Mouse (Mus musculus) lung, postnatal 0 days (tissue): Measurements from ENCODE around the gene Abhd12.

ENCODE experiments used
- CTCF ChIP-seq: IDR thresholded peaks from 2 replicates; pipeline ENCODE4 v1.5.1; 2016; ENCODE audit warnings: antibody characterized with exemption, mild to moderate bottlenecking
- EP300 ChIP-seq: IDR thresholded peaks from 2 replicates; pipeline ENCODE4 v1.6.1; 2016; ENCODE audit warnings: antibody characterized with exemption, mild to moderate bottlenecking, control low read depth

DNA sequence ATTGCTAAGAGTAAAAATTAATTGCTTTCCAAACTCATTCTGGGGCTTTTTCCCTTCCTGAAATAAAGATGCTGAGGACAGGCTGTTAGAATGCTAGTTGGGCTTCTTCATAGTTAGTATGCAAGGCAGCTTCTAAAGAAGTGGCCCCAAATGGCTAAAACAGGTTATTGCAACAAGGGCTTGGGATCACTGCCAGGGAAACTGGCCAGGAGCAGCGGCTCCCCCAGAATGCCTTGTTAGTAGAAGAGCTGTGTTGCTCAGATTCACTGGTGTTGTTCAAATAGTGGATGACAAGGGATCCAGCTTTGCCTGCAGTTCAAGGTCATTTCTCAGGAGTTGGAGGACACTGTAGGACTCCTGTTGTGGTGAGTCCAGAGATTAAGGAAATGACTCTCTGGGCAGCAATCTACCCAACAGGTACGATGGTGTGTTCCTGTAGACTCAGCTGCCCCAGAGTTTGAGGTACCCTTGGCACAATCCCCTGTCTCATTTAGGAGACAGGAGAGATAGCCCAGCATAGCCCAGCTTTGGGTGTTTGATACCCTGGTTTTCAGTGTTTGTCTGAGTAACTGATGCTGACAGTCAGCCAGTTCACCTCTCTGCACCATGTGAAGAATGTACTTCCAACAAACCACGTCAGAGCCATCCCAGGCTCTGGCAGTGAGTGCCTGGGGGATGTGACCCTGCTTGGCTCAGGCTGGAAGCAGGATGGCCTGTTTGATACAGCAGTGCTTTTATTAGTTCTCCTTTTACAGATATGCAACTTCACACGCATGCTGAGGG is 115.6 kb downstream of the Abhd12 start:
- peak; percentile 49 for TF ChIP-seq CTCF
- TF ChIP-seq EP300: no peak
